In genomic region chr10:116802178-116802794, GRCm38 (mm10) we compare ENCODE assay signal across 25 mouse cellular contexts.
DNase-seq lines count a peak whose midpoint lies in the region; ATAC-seq and TF ChIP-seq lines count a peak whose summit lies in the region.
"Had no signal": no experiment of that assay in that cellular context is flagged by ENCODE, and none has a peak within 500 bp of the region (broad histone marks: within the 10 kb centered on the region; RNA-seq: fewer than 3 reads in every experiment).

No protein-coding gene starts in this region.

- 0 out of 2 replicates have a peak, but pooled peaks cover 5% of the 10 kb centered on the region for H3K4me1 ChIP-seq in neural tube, embryonic 15.5 days
- H3K4me1 ChIP-seq in forebrain, embryonic 16.5 days (replicated peaks; ENCODE audit: control insufficient read depth, insufficient read depth, low read length) = peaks cover 8% of the 10 kb centered on the region
- no peaks in the 10 kb centered on the region for H3K4me1 ChIP-seq in midbrain, postnatal 0 days (ENCODE audit: insufficient read depth, low read length)
- H3K4me1 ChIP-seq: intestine, embryonic 15.5 days; liver, embryonic 12.5 days had no signal

- H3K4me3 ChIP-seq in neural tube, embryonic 15.5 days (replicated peaks) = no peak overlapping the region
- no peak overlapping the region for H3K4me3 ChIP-seq in forebrain, embryonic 16.5 days (replicated peaks; ENCODE audit: low read length)
- no peak overlapping the region for H3K4me3 ChIP-seq in midbrain, postnatal 0 days (ENCODE audit: low read depth, low read length)
- H3K4me3 ChIP-seq: erythroblast, embryonic 14.5 days; hindbrain, embryonic 10.5 days; hindbrain, embryonic 15.5 days; intestine, embryonic 15.5 days; liver, embryonic 12.5 days had no signal

- no peak for DNase-seq in frontal cortex, postnatal 36 days (ENCODE audit: low spot score in 2 of 2)
- DNase-seq in neural tube, embryonic 10.5 days (ENCODE audit: extremely low spot score, low spot score) = no peak
- DNase-seq in midbrain, postnatal 0 days (ENCODE audit: low spot score) = no peak
- no peak for DNase-seq in gastrocnemius, adult 18-20 months (ENCODE audit: low spot score)
- DNase-seq in embryo, embryonic 9.5 days (ENCODE audit: extremely low spot score) = no peak
- DNase-seq: adrenal gland, postnatal 14 days; cerebellum, adult 18-20 months; cerebellum, postnatal 10 days; heart, postnatal 14 days; kidney, adult 2 months; kidney, postnatal 4 days; liver, postnatal 0 days; lung, postnatal 36 days; right cerebral cortex, postnatal 4 days; thymus, postnatal 25 days had no signal

- 0 out of 2 replicates have a peak overlapping the region, but pooled peaks have one; percentile 28 for H3K27ac ChIP-seq in neural tube, embryonic 15.5 days (replicated peaks)
- H3K27ac ChIP-seq in forebrain, embryonic 16.5 days (ENCODE audit: low read length) = peak overlapping the region; percentile 2
- H3K27ac ChIP-seq in midbrain, postnatal 0 days (ENCODE audit: low read depth, low read length) = no peak overlapping the region
- H3K27ac ChIP-seq: hindbrain, embryonic 10.5 days; hindbrain, embryonic 15.5 days; intestine, embryonic 15.5 days; kidney, postnatal 0 days; liver, embryonic 12.5 days had no signal

- peak; percentile 39 for TF ChIP-seq CTCF in midbrain, postnatal 0 days (IDR thresholded peaks at IDR 0.05)

- 0 out of 2 replicates have a peak, but pooled peaks have one; percentile 4 for ATAC-seq in frontal cortex, adult (ENCODE audit: low TSS enrichment)
- peak; percentile 17; the same call in 1 of the 2 replicates for ATAC-seq in neural tube, embryonic 15.5 days (ENCODE audit: low FRiP score)
- peak; percentile 80 for ATAC-seq in forebrain, embryonic 16.5 days
- ATAC-seq in midbrain, postnatal 0 days (ENCODE audit: low FRiP score) = no peak
- ATAC-seq: intestine, embryonic 15.5 days; liver, embryonic 12.5 days; liver, postnatal 0 days; Patski had no signal

- H3K4me2 ChIP-seq in neural tube, embryonic 15.5 days = no peak overlapping the region
- H3K4me2 ChIP-seq in forebrain, embryonic 16.5 days (ENCODE audit: low read length) = no peak overlapping the region
- no peak overlapping the region for H3K4me2 ChIP-seq in midbrain, postnatal 0 days (ENCODE audit: low read depth, low read length, poor library complexity, severe bottlenecking)
- H3K4me2 ChIP-seq: hindbrain, embryonic 15.5 days; intestine, embryonic 15.5 days; liver, embryonic 12.5 days had no signal

- H3K9me3 ChIP-seq in neural tube, embryonic 15.5 days (replicated peaks) = no peaks in the 10 kb centered on the region
- no peaks in the 10 kb centered on the region for H3K9me3 ChIP-seq in forebrain, embryonic 16.5 days (ENCODE audit: control insufficient read depth, low read length)
- H3K9me3 ChIP-seq in midbrain, postnatal 0 days (ENCODE audit: low read length) = no peaks in the 10 kb centered on the region
- H3K9me3 ChIP-seq: hindbrain, embryonic 10.5 days; hindbrain, embryonic 15.5 days; intestine, embryonic 15.5 days; liver, embryonic 12.5 days had no signal

- H3K9ac ChIP-seq in neural tube, embryonic 15.5 days (replicated peaks) = no peak overlapping the region
- no peak overlapping the region for H3K9ac ChIP-seq in forebrain, embryonic 16.5 days (replicated peaks; ENCODE audit: low read depth, low read length)
- no peak overlapping the region for H3K9ac ChIP-seq in midbrain, postnatal 0 days (replicated peaks; ENCODE audit: low read length, poor library complexity, severe bottlenecking)
- H3K9ac ChIP-seq: hindbrain, embryonic 15.5 days; intestine, embryonic 15.5 days; liver, embryonic 12.5 days; liver, postnatal 0 days had no signal

- WGBS in neural tube, embryonic 15.5 days = 45% methylated on average over 5 of the region's 5 CpGs
- WGBS in forebrain, embryonic 16.5 days = 37% methylated on average over 5 of the region's 5 CpGs
- WGBS in midbrain, postnatal 0 days = 33% methylated on average over 5 of the region's 5 CpGs

- H3K36me3 ChIP-seq in neural tube, embryonic 15.5 days = no peaks in the 10 kb centered on the region
- no peaks in the 10 kb centered on the region for H3K36me3 ChIP-seq in forebrain, embryonic 16.5 days (ENCODE audit: control insufficient read depth, insufficient read depth)
- H3K36me3 ChIP-seq in midbrain, postnatal 0 days (ENCODE audit: insufficient read depth, low read length) = no peaks in the 10 kb centered on the region
- H3K36me3 ChIP-seq: hindbrain, embryonic 10.5 days; hindbrain, embryonic 15.5 days; intestine, embryonic 15.5 days; liver, embryonic 12.5 days had no signal

- H3K27me3 ChIP-seq in neural tube, embryonic 15.5 days (replicated peaks) = no peaks in the 10 kb centered on the region
- no peaks in the 10 kb centered on the region for H3K27me3 ChIP-seq in forebrain, embryonic 16.5 days (replicated peaks; ENCODE audit: control insufficient read depth, insufficient read depth, low read length)
- H3K27me3 ChIP-seq in midbrain, postnatal 0 days (ENCODE audit: insufficient read depth, low read length) = no peaks in the 10 kb centered on the region
- H3K27me3 ChIP-seq: hindbrain, embryonic 15.5 days; intestine, embryonic 15.5 days; liver, embryonic 12.5 days had no signal
